Comparison of ENCODE assay signal across 23 mouse cellular contexts in genomic region chr9:32369388-32369787, GRCm38 (mm10). TPM values are rescaled to one million over a fixed set of nuclear protein-coding genes. Genes with fewer than 3 reads are reported as not detected.
DNase-seq lines count a peak whose midpoint lies in the region; ATAC-seq and TF ChIP-seq lines count a peak whose summit lies in the region.
"Had no signal": no experiment of that assay in that cellular context is flagged by ENCODE, and none has a peak within 500 bp of the region (broad histone marks: within the 10 kb centered on the region; RNA-seq: fewer than 3 reads in every experiment).

No protein-coding gene starts in this region.

- no peak for ATAC-seq in lung, embryonic 14.5 days (ENCODE audit: insufficient read depth)
- ATAC-seq in kidney, embryonic 15.5 days (replicated peaks; ENCODE audit: low FRiP score) = 0 out of 2 replicates have a peak, but pooled peaks have one; percentile 40
- ATAC-seq in stomach, postnatal 0 days (ENCODE audit: low FRiP score, low TSS enrichment) = peak; percentile 57; the same call in 1 of the 2 replicates
- ATAC-seq in cerebellum, adult (ENCODE audit: insufficient number of reproducible peaks, low FRiP score, low TSS enrichment) = no peak
- ATAC-seq: intestine, embryonic 16.5 days; lung, postnatal 0 days had no signal

- TF ChIP-seq CTCF in lung, embryonic 14.5 days (IDR thresholded peaks at IDR 0.05; ENCODE audit: low read depth) = no peak
- no peak for TF ChIP-seq CTCF in stomach, postnatal 0 days (IDR thresholded peaks at IDR 0.05; ENCODE audit: low read depth)

- peak; percentile 25 for DNase-seq in lung, embryonic 14.5 days
- DNase-seq in lung, postnatal 10 days = no peak
- DNase-seq in ES-E14 (ENCODE audit: low read depth, low spot score) = peak; percentile 45
- peak; percentile 42 for DNase-seq in stomach, postnatal 0 days (ENCODE audit: low spot score)
- DNase-seq in urinary bladder, postnatal 25 days (ENCODE audit: low spot score) = no peak
- DNase-seq: cerebellum, adult 2 months; gastrocnemius, postnatal 36 days had no signal

- TF ChIP-seq EP300 in stomach, postnatal 0 days (optimal IDR thresholded peaks at IDR 0.05) = no peak

- no peaks in the 10 kb centered on the region for H3K36me3 ChIP-seq in lung, embryonic 14.5 days (ENCODE audit: insufficient read depth)
- H3K36me3 ChIP-seq in ES-E14 (ENCODE audit: control insufficient read depth, insufficient read depth, low read length, poor library complexity, severe bottlenecking) = no peaks in the 10 kb centered on the region
- H3K36me3 ChIP-seq in kidney, embryonic 15.5 days = no peaks in the 10 kb centered on the region
- H3K36me3 ChIP-seq in stomach, postnatal 0 days (ENCODE audit: control insufficient read depth, insufficient read depth, low read length) = no peaks in the 10 kb centered on the region
- H3K36me3 ChIP-seq: embryonic facial prominence, embryonic 13.5 days; forebrain, embryonic 10.5 days; heart, embryonic 15.5 days; hindbrain, embryonic 12.5 days; stomach, embryonic 15.5 days had no signal

- H3K27ac ChIP-seq in lung, embryonic 14.5 days (ENCODE audit: low read depth) = no peak overlapping the region
- H3K27ac ChIP-seq in ES-E14 (ENCODE audit: insufficient read depth, low read depth, low read length, poor library complexity, severe bottlenecking) = peak overlapping the region; percentile 49; the same call in 1 of the 2 replicates
- H3K27ac ChIP-seq in kidney, embryonic 15.5 days = no peak overlapping the region
- H3K27ac ChIP-seq in stomach, postnatal 0 days (replicated peaks) = no peak overlapping the region
- H3K27ac ChIP-seq: embryonic facial prominence, embryonic 13.5 days; forebrain, embryonic 10.5 days; heart, embryonic 15.5 days; hindbrain, embryonic 12.5 days; stomach, embryonic 15.5 days had no signal

- H3K4me1 ChIP-seq in lung, embryonic 14.5 days (ENCODE audit: insufficient read depth) = no peaks in the 10 kb centered on the region
- H3K4me1 ChIP-seq in ES-E14 (ENCODE audit: control insufficient read depth in 2 of 2, insufficient read depth in 2 of 2, low read length in 2 of 2, poor library complexity in 1 of 2) = peaks cover 8% of the 10 kb centered on the region in 2 experiments; a peak in 3 of 4 replicates
- peaks cover 11% of the 10 kb centered on the region; the same call in 1 of the 2 replicates for H3K4me1 ChIP-seq in kidney, embryonic 15.5 days
- no peaks in the 10 kb centered on the region for H3K4me1 ChIP-seq in stomach, postnatal 0 days (replicated peaks; ENCODE audit: control insufficient read depth, insufficient read depth)
- H3K4me1 ChIP-seq: embryonic facial prominence, embryonic 13.5 days; heart, embryonic 15.5 days; stomach, embryonic 15.5 days had no signal

- H3K9me3 ChIP-seq in lung, embryonic 14.5 days (ENCODE audit: low read depth, low read length) = no peaks in the 10 kb centered on the region
- no peaks in the 10 kb centered on the region for H3K9me3 ChIP-seq in ES-E14 (ENCODE audit: control insufficient read depth, insufficient read depth, low read depth, low read length)
- H3K9me3 ChIP-seq in kidney, embryonic 15.5 days (replicated peaks) = no peaks in the 10 kb centered on the region
- H3K9me3 ChIP-seq in stomach, postnatal 0 days (ENCODE audit: control insufficient read depth, low read length) = no peaks in the 10 kb centered on the region
- H3K9me3 ChIP-seq: embryonic facial prominence, embryonic 13.5 days; forebrain, embryonic 10.5 days; heart, embryonic 15.5 days; hindbrain, embryonic 12.5 days; stomach, embryonic 15.5 days had no signal

- whole genome bisulfite sequencing in lung, embryonic 14.5 days = 36% methylated on average over 6 of the region's 6 CpGs
- 56% methylated on average over 6 of the region's 6 CpGs for WGBS in kidney, embryonic 15.5 days
- 31% methylated on average over 6 of the region's 6 CpGs for WGBS in stomach, postnatal 0 days

- H3K27me3 ChIP-seq in lung, embryonic 14.5 days (ENCODE audit: insufficient read depth, low read length) = no peaks in the 10 kb centered on the region
- no peaks in the 10 kb centered on the region for H3K27me3 ChIP-seq in kidney, embryonic 15.5 days
- no peaks in the 10 kb centered on the region for H3K27me3 ChIP-seq in stomach, postnatal 0 days (ENCODE audit: control insufficient read depth, insufficient read depth, low read length)
- H3K27me3 ChIP-seq: embryonic facial prominence, embryonic 13.5 days; heart, embryonic 15.5 days; hindbrain, embryonic 12.5 days; stomach, embryonic 15.5 days had no signal

- H3K4me2 ChIP-seq in lung, embryonic 14.5 days = no peak overlapping the region
- no peak overlapping the region for H3K4me2 ChIP-seq in kidney, embryonic 15.5 days
- H3K4me2 ChIP-seq in stomach, postnatal 0 days (replicated peaks; ENCODE audit: low read depth) = no peak overlapping the region
- H3K4me2 ChIP-seq: embryonic facial prominence, embryonic 13.5 days; heart, embryonic 15.5 days; hindbrain, embryonic 12.5 days; stomach, embryonic 15.5 days had no signal

- H3K4me3 ChIP-seq in lung, embryonic 14.5 days (ENCODE audit: low read depth, low read length) = no peak overlapping the region
- peak overlapping the region in 1 of 2 experiments; percentile 7; a peak in 1 of 4 replicates for H3K4me3 ChIP-seq in ES-E14 (ENCODE audit: insufficient read depth in 1 of 2, low read depth in 1 of 2, low read length in 2 of 2, poor library complexity in 1 of 2, severe bottlenecking in 1 of 2)
- no peak overlapping the region for H3K4me3 ChIP-seq in kidney, embryonic 15.5 days (replicated peaks)
- H3K4me3 ChIP-seq in stomach, postnatal 0 days (ENCODE audit: low read depth, low read length) = no peak overlapping the region
- H3K4me3 ChIP-seq: embryonic facial prominence, embryonic 13.5 days; forebrain, embryonic 10.5 days; heart, embryonic 15.5 days; hindbrain, embryonic 12.5 days; stomach, embryonic 15.5 days had no signal

- in situ Hi-C loops in ES-E14 (cut with MboI; ENCODE audit: low sequenced_read_pairs in 2 of 2, unreplicated experiment in 2 of 2) = no loop called here

- H3K9ac ChIP-seq in lung, embryonic 14.5 days = no peak overlapping the region
- peak overlapping the region; percentile 48; the same call in 1 of the 2 replicates for H3K9ac ChIP-seq in ES-E14 (ENCODE audit: insufficient read depth, low read depth, low read length, poor library complexity, severe bottlenecking)
- H3K9ac ChIP-seq in kidney, embryonic 15.5 days = no peak overlapping the region
- no peak overlapping the region for H3K9ac ChIP-seq in stomach, postnatal 0 days (ENCODE audit: low read length)
- H3K9ac ChIP-seq: embryonic facial prominence, embryonic 13.5 days; heart, embryonic 15.5 days; hindbrain, embryonic 12.5 days; stomach, embryonic 15.5 days had no signal

TF ChIP-seq in ES-E14, 5 proteins besides CTCF, POLR2A, EP300 and RAD21:
- no peak for TF ChIP-seq ZC3H11A (IDR thresholded peaks at IDR 0.05; ENCODE audit: borderline replicate concordance, low read depth, low read length)
- TF ChIP-seq CHD2 (IDR thresholded peaks at IDR 0.05; ENCODE audit: low read depth, low read length) = no peak
- TF ChIP-seq HCFC1 (IDR thresholded peaks at IDR 0.05; ENCODE audit: borderline replicate concordance, insufficient read depth, low read length) = no peak
- TF ChIP-seq MAFK (IDR thresholded peaks at IDR 0.05; ENCODE audit: insufficient read depth, low read depth, low read length) = no peak
- no peak for TF ChIP-seq ZNF384 (IDR thresholded peaks at IDR 0.05; ENCODE audit: low read depth, low read length)

RNA-seq across cellular contexts. Expression of gene Kcnj1, which starts 2.9 kb away (rescaled TPM):
- polyA plus RNA-seq in lung, embryonic 14.5 days (2014; fragmentation: Nextera tagmentation; extraction: Ambion mirVana) = not detected in 2 replicates
- not detected in 2 replicates for total RNA-seq in ES-E14 (2012; rRNA removed)
- 9.0 and 9.8 TPM in 2 replicates for polyA plus RNA-seq in kidney, embryonic 15.5 days (2015; fragmentation: Nextera tagmentation; extraction: Ambion mirVana)
- polyA plus RNA-seq in stomach, postnatal 0 days (2015; fragmentation: Nextera tagmentation; extraction: Ambion mirVana) = 0.04 TPM in 1 of 2 replicates, not detected in the other
- total RNA-seq: adrenal gland, adult 18-20 months; common myeloid progenitor, adult 5-6 weeks; gastrocnemius, postnatal 36 days; layer of hippocampus, postnatal 14 days; left cerebral cortex, postnatal 36 days; liver, adult 2 months; megakaryocyte-erythroid progenitor cell, adult 5-6 weeks had no signal
- polyA plus RNA-seq: cerebellum, adult 2 months; embryonic facial prominence, embryonic 13.5 days; forebrain, embryonic 10.5 days; heart, embryonic 15.5 days; hindbrain, embryonic 12.5 days; intestine, embryonic 16.5 days; liver, adult 2 months; lung, postnatal 0 days; small intestine, adult 2 months; stomach, embryonic 15.5 days had no signal

RNA-seq across cellular contexts. Expression of gene Kcnj5, which starts 25.2 kb away (rescaled TPM):
- polyA plus RNA-seq in lung, embryonic 14.5 days (2014; fragmentation: Nextera tagmentation; extraction: Ambion mirVana) = 0.32 and 0.99 TPM in 2 replicates
- 0.13 TPM in 1 of 2 replicates, not detected in the other for total RNA-seq in ES-E14 (2012; rRNA removed)
- 1.7 and 1.8 TPM in 2 replicates for polyA plus RNA-seq in kidney, embryonic 15.5 days (2015; fragmentation: Nextera tagmentation; extraction: Ambion mirVana)
- 0.04 TPM in 2 replicates for polyA plus RNA-seq in stomach, postnatal 0 days (2015; fragmentation: Nextera tagmentation; extraction: Ambion mirVana)
- total RNA-seq: gastrocnemius, postnatal 36 days had no signal

Comparison
In these comparisons a context has a peak if more than half of its experiments do, and no peak if none do; other contexts are left out.
1. DNase-seq: peak in lung, embryonic 14.5 days (single experiment), ES-E14 (single experiment) and stomach, postnatal 0 days (single experiment); none in lung, postnatal 10 days (single experiment) and urinary bladder, postnatal 25 days (single experiment).
2. ATAC-seq: peak in kidney, embryonic 15.5 days (single experiment) and stomach, postnatal 0 days (single experiment); none in lung, embryonic 14.5 days (single experiment) and cerebellum, adult (single experiment).